Mouse (Mus musculus) c-Kit-positive CD71-negative TER-119-negative erythroid progenitor cells, embryonic 14.5 days (primary cell): ENCODE measurements at regions not wholly inside any gene's neighbourhood (a gene's known extent, or its start where the extent isn't known, plus 50 kb on each side); places are given as distances from the start of the nearest gene placed in this dataset.

ENCODE experiments used
- DNase-seq: peaks from one replicate; pipeline ENCODE4 v3.0.0-alpha.2; 2013; ENCODE audit warnings: low read depth

DNA sequence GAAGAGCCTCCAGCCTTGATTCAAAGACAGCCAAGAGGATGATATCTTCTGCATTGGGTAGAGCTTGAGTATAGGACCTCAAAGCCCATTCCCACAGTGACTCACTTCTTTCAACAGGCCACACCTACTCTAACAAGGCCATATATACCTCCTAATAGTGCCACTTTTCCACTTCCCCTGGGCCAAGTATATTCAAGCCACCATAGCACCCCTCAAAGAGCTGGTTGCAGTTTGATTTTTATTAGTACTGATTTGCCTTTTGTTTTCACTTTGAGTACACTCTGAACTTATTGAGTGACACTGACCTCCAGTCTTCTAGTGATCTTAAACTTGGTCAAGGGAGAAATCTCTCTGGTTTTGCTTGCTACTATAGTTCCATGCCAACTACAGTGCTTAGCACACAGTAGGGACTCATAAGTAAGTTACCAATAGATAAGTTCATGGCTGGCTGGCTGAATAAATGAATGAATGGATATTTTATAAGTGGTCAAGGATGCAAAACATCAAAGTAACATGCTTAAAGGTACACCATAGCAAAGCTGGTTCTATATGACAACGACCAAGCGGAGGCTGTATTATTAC, 64.5 kb upstream of the Lmo2 start:
- DNase-seq = no peak

DNA sequence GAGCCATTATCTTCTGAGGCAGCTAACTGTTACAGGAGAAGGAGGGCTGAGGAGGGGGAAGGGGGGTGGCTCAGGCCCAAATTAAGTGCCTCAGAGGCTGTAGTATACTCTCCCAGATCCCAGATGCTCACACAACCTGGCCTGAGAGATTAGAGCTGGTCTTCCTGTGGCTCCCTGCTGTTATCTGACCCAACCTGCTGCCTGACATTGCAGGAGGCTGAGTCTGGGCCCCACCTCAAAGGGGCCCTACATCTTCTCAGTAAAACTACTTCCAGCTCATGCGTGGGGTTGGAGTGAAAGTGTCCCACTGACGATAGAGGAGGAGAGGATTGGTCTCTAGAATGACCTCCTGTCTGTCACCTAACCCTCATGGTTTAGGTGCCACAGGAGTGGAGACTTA, 64.0 kb upstream of the Lmo2 start:
- peak; percentile 56 for DNase-seq

DNA sequence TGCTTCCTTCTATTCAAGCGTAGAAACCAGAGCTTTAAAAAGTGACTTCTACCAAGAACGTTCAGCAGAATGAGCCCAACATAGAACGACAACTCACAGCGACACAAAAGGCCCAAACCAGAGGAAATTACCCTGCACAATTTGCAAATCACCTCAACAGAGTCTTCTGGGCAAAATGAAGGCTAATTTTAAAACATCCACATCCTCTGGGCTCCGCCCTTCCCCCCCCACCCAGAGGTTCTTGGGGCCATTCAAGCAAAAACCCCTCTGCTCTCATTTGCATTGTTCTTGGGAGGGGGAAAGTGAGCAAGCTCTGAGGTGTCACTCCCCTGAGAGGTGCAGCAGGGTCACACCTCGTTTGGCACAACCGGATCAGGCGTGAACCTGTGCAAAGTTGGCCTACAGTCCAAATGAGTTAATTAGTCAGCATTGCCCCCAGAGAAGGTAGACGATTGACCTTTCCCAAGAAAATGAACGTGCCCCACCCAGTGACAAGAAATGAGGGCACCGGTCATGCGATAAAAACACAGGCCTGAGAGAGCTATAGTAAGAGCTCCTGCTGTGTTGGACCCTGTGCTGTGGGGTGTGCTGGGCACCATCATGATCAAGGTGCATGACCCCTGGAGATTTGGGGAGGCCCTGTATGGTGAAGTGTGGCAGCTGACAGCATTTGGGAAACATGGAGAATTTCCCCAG, 62.7 kb upstream of the Lmo2 start:
- DNase-seq = no peak

DNA sequence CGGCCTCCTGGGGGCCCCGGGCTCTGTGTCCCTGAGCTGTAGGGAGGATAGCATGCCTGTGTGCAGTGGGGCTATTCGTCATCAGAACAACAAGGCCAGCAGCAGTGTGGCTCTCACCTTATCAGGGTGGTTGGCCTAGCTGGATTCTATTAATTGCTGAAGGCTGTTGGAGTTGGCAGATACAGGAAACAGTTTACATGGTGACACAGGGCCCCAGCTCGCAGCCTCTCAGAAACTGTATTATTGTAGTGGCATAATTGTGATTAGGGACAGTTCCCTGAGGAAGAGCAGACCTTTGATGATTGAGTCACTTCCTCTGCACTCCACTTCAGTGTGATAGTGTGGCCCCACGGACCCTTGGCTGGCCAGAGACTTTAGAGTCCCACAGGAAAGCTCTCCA, 61.6 kb upstream of the Lmo2 start:
- DNase-seq = no peak

DNA sequence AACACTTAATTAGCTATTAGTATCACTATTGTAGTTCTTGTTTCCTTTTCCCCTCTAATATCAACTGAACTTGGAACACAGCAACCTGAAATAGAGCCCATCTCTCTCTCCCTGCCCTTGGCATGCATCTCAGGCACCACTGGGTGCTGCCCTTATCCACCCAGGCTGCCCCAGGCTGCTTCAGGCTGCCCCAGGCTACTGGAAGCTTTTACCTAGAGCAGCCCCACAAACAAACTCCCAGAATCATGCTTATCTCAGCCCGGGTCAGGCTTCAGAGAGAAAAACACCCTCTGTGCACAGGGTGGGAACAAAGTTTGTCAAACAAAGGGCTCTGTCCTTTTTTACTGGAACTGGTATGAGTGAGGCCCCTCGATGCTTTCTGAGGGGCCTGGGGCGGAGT, 61.0 kb upstream of the Lmo2 start:
- no peak for DNase-seq

DNA sequence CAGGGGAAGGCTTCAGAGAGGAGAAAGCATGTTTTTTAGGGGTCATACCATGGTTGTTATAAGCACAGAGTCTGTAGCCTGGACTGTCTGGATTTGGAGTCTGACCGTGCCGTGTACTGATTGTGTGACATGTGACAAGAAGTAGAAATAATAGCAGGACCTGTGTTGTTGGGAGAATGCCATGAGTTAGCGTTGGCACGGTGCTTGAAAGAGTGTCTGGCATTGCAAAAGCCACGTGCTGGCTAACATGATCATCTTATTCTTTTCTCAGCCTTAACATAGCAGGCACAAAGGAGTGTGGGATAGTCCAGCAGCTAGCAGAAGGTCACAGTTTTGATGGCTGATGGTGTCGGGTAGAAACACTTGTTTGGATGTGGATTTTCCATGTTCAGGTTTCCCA, 58.1 kb upstream of the Lmo2 start:
- DNase-seq = no peak

DNA sequence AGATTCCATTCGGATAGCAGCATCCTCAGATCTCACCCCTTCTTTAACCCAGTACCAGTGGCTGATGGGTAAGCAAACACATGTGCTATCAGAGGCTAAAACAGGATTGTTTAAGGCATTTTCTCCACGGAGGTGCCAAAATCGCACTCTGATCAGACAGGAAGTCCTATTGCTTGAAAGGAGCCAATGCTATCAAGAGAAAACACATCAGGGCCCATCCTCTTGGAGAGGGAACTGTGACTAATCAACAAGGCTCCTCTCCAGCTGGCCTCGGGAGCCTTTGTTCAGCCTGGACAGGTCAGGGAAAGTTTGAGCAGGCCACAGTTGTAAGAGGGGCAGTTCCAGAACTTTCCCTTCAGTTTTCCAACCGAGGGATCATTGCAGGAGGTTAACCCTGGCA, 57.4 kb upstream of the Lmo2 start:
- no peak for DNase-seq

DNA sequence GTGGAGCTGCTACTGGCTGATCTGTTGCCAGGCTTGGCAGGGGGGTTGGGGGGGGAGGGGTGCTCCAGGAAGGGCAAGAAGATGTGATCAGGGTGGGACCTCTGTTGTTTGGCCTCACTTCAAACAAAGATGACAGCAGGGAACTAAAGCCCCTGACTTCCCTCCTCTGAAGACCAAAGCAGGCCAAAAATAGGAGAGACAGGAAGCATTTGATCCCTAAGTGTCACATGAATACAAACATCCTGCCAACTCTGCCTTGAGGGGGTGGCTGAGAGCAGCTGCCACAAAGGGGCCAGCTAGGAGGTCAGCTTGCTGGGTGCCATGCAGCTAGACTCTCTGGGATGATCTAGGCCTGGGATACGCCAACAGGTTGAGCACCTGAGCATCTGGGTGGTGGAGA, 56.3 kb upstream of the Lmo2 start:
- DNase-seq = no peak

DNA sequence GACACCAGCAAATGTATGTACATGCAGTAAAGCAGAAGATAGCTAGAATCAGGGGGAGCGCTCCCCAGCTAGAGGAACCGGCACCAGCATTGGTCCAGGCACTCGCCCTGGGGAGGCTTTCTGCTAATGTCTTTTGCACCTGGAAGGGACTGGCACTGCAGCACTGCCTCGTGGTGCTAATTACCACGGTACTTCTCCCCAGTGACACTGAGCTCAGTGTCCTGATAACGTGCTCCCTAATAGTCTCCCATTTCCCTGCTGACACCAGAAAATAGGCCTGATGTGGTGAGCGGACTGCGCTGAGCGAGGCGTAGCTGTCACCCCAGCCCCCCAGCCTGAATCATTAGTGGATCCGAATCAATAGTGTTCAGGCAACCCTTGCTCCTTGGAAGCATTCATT, 55.0 kb upstream of the Lmo2 start:
- no peak for DNase-seq

DNA sequence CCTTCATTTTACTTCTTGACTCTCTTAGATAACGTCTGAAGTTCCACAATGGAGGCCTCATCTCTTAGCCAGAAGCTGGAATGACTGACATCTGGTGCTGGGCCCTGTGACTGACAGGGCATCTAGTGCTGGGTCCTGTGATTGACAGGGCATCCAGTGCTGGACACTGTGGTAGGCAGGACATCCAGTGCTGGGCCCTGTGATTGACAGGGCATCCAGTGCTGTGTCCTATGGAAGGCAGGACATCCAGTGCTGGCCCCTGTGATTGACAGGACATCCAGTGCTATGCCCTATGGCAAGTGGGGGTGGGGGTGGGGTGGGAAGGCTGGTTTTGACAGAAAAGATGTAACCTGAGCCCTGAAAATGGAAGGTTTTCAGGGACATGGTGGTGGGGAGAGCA, 52.1 kb upstream of the Lmo2 start:
- no peak for DNase-seq

DNA sequence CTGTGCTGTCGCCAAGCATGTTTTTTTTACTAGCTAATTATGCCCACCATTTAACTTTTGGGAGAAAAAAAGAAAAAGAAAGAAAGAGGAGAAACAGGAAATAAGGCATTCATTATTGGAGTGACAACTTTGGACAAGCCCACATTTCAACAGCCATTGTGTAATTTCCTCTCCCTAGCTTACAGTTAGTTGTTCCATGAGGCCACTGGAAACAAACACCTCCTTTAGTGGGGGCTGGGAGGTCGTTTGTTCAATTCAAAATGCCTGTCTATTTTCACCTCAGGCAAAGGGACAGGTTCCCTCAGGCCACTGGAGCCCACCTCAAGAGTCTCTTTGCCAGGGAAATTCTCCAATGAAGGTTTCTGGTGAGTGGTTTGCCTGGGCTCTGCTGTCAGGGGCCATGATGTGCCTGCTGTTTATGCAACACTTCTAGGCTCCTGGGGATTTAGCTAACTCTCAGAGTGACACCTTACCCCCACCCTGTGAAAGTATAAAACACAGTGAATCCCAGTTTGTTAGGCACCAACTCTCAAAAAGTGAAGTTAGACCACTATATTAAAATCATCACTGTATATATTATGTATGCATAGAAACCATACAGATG, 51.1 kb upstream of the Lmo2 start:
- no peak for DNase-seq
